Mouse (Mus musculus): Measurements from ENCODE around the gene Gjb2. TPM values are rescaled to one million over a fixed set of nuclear protein-coding genes. Genes with fewer than 3 reads are reported as not detected.

Gjb2 gene
- total RNA-seq, 2 experiments from 2014 or later = 6.9 to 7.9 TPM

DNA sequence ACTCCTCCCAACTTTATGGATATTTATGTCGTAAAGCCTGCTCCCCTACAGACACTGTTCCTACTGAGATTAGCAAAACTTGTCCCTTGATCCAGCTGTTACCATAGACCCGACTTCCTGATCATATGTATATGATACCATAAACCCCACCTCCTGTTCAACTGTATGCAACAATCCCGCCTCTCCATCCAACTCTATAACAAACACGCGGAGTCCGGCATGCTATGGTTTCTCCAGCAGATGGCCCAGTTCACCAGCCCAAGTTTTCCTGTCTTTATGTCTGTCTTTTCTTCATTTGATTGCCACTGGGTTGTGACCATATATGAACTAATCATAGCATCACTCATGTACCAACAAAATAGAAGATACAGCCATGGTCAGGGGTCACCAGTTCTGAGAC lies 29.0 kb downstream of the Gjb2 start:
- DNase-seq (ENCODE audit: extremely low spot score in 1 of 2, low spot score in 1 of 2) = no peak

GRCm38 (mm10) chr14:57069906-57070305 lies 34.6 kb downstream of the Gjb2 start:
- peak; percentile 14 to 49 for DNase-seq (ENCODE audit: extremely low spot score in 1 of 2, low spot score in 1 of 2)

- DNase-seq (ENCODE audit: extremely low spot score in 1 of 2, low spot score in 1 of 2) = no peak
Measured at GRCm38 (mm10) chr14:57066053-57066452, 38.4 kb downstream of the Gjb2 start.

GRCm38 (mm10) chr14:57060052-57060451 lies 44.5 kb downstream of the Gjb2 start:
- DNase-seq (ENCODE audit: extremely low spot score in 1 of 2, low spot score in 1 of 2) = peak; percentile 65 to 81

DNA sequence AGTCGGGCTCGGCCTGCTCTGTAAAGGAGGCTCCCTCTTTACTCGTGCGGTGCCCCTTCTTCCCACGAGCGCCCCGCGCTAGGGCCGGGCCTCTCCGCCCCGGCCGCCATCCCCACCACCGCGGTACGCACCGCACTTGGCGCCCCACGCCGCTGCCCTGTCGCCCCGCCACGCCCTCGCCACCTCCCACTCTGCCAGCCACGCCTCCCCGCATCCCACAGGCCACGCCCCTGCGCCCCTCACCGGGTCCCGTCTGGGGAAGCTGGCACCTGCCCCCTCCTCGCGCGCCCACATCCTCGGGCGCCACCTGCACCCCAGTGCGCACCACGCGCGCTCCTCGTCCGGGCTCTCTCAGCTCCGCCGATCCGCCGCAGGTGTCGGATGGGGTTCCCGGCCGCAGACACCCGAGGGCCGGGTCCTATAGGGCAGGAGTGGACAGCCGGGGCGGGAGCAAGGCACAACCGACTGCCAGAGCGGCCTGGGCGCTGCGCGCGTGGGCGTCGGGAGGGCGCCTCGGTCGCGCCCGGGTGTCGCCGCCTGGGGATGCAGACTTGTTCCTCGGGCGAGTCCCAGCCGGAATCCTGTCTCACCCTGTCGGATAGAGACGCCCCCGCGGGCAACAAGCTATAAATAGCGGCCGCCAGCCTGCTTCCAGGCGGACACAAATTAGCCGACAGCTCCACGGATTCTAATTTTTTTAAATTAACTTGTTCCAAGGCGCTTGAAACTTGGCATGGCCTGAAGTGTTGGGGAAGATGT lies 46.8 kb downstream of the Gjb2 start, which contains the start of gene Gja3:
Gja3 (minus strand) TSS at position 538 of the 759 bp plus-strand sequence.
- DNase-seq (ENCODE audit: extremely low spot score in 1 of 2, low spot score in 1 of 2) = peak in 1 of 2 experiments; percentile 7

GRCm38 (mm10) chr14:57057204-57057562 lies 47.3 kb downstream of the Gjb2 start:
- DNase-seq (ENCODE audit: extremely low spot score in 1 of 2, low spot score in 1 of 2) = no peak

DNA sequence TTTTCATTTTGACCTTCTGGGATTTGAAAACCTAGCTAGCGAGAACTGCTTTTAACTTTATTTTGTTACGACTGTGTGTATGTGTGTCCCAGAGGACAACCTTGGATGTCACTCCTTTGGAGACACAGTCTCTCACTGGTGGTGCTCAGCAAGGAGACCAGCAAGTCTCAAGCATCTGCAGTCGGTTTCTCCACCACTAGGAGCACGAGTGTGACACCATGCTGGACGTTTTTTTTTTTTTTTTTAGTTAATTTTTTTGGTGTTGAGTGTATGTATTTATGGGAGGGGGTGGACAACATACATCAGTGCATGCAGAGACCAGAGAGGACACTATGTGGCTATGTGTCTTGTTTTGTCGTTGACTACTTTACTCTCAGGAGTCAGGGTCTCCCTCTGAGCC lies 51.8 kb downstream of the Gjb2 start:
- DNase-seq (ENCODE audit: extremely low spot score in 1 of 2, low spot score in 1 of 2) = no peak

Other genes starting within 250 kb of the Gjb2 start
- 10 to 100 TPM; 84.9 to 91.3 TPM for gene Zmym2, start 218.0 kb downstream of the Gjb2 start, total RNA-seq (2021)
- gene Gja3, start 46.6 kb downstream of the Gjb2 start, total RNA-seq (2021) = under 1 TPM; 0.47 to 0.49 TPM
- under 1 TPM; 0.70 to 0.74 TPM for gene Gm4491, start 11.2 kb upstream of the Gjb2 start, total RNA-seq (2021)
- 100 to 1,000 TPM in 1 of 2 experiments, 10 to 100 TPM in 1; 85.1 to 127 TPM for gene Gjb6, start 28.9 kb upstream of the Gjb2 start, total RNA-seq (2021)

Measured in layer of hippocampus, postnatal 25 days (tissue).